Mouse (Mus musculus) hindbrain, embryonic 12.5 days (tissue): ENCODE measurements around the gene Bmp8a. TPM values are rescaled to one million over a fixed set of nuclear protein-coding genes. Genes with fewer than 3 reads are reported as not detected.
"Not testable (repeated sequence)": the region's sequence is repeated elsewhere in the genome, so short reads cannot be mapped to it uniquely, and the experiment has no call there.

Source experiments
- ATAC-seq: fragments of 200-750 bp; cut with Nextera tagmentation; 2 replicates; pipeline ENCODE4 v1.8.0; 2017; ENCODE audit warnings: moderate TSS enrichment; ENCODE audit not compliant: low FRiP score
- H3K27ac ChIP-seq: fragments of 300-500 bp; sonication (generic); 2 replicates; pipeline ENCODE4 v1.5.1; 2016; ENCODE audit warnings: mild to moderate bottlenecking
- H3K27me3 ChIP-seq: fragments of 300-500 bp; sonication (generic); 2 replicates; pipeline ENCODE4 v1.6.1; 2016; ENCODE audit warnings: mild to moderate bottlenecking
- H3K36me3 ChIP-seq: fragments of 300-500 bp; sonication (generic); 2 replicates; pipeline ENCODE4 v1.6.1; 2016; ENCODE audit warnings: mild to moderate bottlenecking
- H3K4me1 ChIP-seq: fragments of 300-500 bp; sonication (generic); 2 replicates; pipeline ENCODE4 v1.6.1; 2016
- H3K4me2 ChIP-seq: fragments of 300-500 bp; sonication (generic); replicated peaks from 2 replicates; pipeline ENCODE4 v1.6.1; 2016; ENCODE audit warnings: mild to moderate bottlenecking
- H3K4me3 ChIP-seq: fragments of 300-500 bp; sonication (generic); 2 replicates; pipeline ENCODE4 v1.5.1; 2016; ENCODE audit warnings: mild to moderate bottlenecking
- H3K9ac ChIP-seq: fragments of 300-500 bp; sonication (generic); 2 replicates; pipeline ENCODE4 v1.6.1; 2016; ENCODE audit warnings: mild to moderate bottlenecking, moderate library complexity
- H3K9me3 ChIP-seq: fragments of 300-500 bp; sonication (generic); replicated peaks from 2 replicates; pipeline ENCODE4 v1.6.1; 2016; ENCODE audit warnings: mild to moderate bottlenecking
- WGBS: fragments of 180-500 bp; shearing (Covaris S2); methylation state at CpG from one replicate; pipeline ENCODE4 v1.1.7; 2016; 5-methylcytosine and 5-hydroxymethylcytosine counted together
- polyA plus RNA-seq: library from polyadenylated mRNA; unstranded; fragments of >200 nt; fragmentation: Nextera tagmentation; extraction: Ambion mirVana; gene quantifications from 2 replicates; pipeline ENCODE4 v1.2.1, GENCODE M21; 2016

Bmp8a gene
- polyA plus RNA-seq, 1 experiment from 2014 or later: 0.36 TPM

DNA sequence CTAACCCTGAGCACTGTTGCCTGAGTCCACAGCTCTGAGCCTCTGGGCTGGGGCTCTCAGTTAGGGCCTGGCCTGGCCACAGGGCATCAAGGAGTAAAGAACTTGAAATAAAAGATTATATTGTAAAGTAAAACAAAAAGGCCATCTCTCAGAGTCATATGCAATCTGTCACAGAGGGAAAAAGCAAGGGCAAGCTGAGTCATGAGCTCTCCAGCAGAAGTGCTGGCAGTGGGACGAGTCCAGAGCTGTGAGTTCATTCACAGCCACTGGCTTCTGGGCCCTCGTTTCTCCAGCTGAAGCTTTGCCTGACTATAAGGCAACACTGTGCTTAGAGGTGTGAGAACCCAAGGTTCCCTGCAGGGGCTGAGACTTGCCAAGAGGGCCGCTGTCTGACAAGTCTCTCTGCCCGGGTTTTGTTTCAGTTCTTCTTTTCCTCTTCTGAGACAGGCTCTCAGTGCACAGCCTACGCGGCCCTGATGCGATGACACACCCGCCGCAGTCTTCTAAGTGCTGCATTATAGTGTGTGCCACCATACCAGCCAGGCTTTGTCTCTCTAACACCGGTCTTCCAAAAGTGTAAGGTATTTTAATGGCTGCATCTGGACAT lies 10.3 kb upstream of the Bmp8a start:
- no peak for ATAC-seq
- WGBS: 93% methylated on average over 8 of the region's 10 CpGs
- Histone ChIP-seq H3K4me3 (no peak overlapping the region), H3K36me3 (peaks cover 83% of the 10 kb centered on the region), H3K27me3 (no peaks in the 10 kb centered on the region), H3K4me2 (no peak overlapping the region), H3K4me1 (no peaks in the 10 kb centered on the region), H3K9ac (no peak overlapping the region), H3K27ac (no peak overlapping the region), H3K9me3 (no peaks in the 10 kb centered on the region)

DNA sequence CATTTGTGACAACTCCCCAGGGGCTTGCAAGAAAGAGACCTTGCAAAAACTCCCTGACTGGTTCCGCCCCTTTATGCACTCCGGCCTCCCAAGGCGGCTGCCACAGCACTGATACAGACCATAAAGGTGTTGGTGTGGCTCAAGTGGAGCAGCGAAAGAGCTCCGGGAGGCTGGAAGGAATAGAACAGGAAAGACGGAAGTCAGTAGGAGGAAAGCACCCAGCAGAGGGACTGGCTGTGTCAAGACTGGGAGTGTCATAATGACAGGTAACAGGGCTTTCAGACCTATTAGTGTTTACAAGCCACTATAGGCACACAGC lies 378 bp upstream of the Bmp8a start:
- H3K36me3 ChIP-seq: peaks cover 14% of the 10 kb centered on the region
- H3K9ac ChIP-seq: no peak overlapping the region
- no peak for ATAC-seq
- peak overlapping the region; percentile 78 for H3K4me2 ChIP-seq
- WGBS: 13% methylated on average over 6 of the region's 6 CpGs
- H3K27ac ChIP-seq: no peak overlapping the region
- peak overlapping the region; percentile 52 for H3K4me3 ChIP-seq
- H3K4me1 ChIP-seq: peaks cover 15% of the 10 kb centered on the region
- H3K27me3 ChIP-seq: peaks cover 51% of the 10 kb centered on the region
- H3K9me3 ChIP-seq: no peaks in the 10 kb centered on the region

DNA sequence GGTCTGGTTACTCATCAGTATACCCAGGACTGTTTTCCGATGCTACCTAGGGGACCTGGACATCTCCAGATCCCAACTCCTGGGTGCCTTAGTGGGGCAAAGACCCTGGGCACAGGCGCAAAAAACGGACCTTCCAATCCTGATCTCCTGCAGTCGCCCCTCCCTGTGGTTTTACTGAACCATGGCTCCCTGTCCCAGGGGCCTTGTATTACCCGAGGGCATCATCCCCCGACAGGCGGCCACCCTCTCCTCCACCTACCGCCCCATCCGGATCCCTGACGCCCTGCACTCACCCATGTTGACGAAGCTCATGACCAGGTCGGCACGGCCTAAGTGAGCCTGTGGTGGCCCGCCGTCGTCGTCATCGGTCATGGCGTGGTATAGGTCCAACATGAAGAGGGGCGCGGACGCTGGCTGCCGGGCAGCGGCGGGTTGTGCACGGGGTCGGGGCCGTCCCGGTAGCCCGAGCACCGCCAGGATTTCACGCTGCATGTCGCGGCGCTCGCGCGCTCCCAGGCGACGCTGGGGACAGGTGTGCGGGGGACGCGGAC lies 886 bp downstream of the Bmp8a start:
- peak; percentile 43 for ATAC-seq
- peak overlapping the region; percentile 52 for H3K4me3 ChIP-seq
- H3K27ac ChIP-seq: no peak overlapping the region
- H3K36me3 ChIP-seq: 0 out of 2 replicates have a peak, but pooled peaks cover 1% of the 10 kb centered on the region
- H3K4me2 ChIP-seq: peak overlapping the region; percentile 78
- H3K27me3 ChIP-seq: peaks cover 51% of the 10 kb centered on the region
- peak overlapping the region; percentile 56 for H3K9ac ChIP-seq
- no peaks in the 10 kb centered on the region for H3K9me3 ChIP-seq
- WGBS: 4% methylated on average over 42 of the region's 43 CpGs
- H3K4me1 ChIP-seq: peaks cover 15% of the 10 kb centered on the region

DNA sequence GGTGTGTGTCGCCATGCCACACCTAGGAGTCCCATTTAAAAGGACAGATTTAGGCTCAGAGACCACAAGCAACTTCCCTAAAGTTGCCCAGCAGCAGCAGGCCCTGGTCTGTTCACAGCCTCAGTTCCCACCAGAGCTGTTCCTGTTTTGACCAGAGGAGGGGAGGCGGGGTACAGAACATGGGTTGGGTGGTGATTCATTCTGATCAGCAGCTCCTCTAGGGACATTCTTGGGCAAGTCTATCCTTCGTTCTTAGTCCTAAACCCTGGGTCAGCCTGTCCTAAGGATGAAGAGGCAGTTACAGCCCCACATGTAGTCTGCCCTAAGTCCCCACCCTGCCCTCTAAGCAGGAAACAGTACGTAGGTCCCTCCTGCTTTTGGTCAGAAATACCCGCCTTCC lies 2.8 kb downstream of the Bmp8a start:
- no peaks in the 10 kb centered on the region for H3K9me3 ChIP-seq
- H3K4me1 ChIP-seq: peaks cover 15% of the 10 kb centered on the region
- no peaks in the 10 kb centered on the region for H3K36me3 ChIP-seq
- no peak overlapping the region for H3K4me3 ChIP-seq
- H3K27ac ChIP-seq: no peak overlapping the region
- 75% methylated on average over 5 of the region's 5 CpGs for WGBS
- H3K9ac ChIP-seq: no peak overlapping the region
- no peak overlapping the region for H3K4me2 ChIP-seq
- ATAC-seq: no peak
- peaks cover 51% of the 10 kb centered on the region for H3K27me3 ChIP-seq

DNA sequence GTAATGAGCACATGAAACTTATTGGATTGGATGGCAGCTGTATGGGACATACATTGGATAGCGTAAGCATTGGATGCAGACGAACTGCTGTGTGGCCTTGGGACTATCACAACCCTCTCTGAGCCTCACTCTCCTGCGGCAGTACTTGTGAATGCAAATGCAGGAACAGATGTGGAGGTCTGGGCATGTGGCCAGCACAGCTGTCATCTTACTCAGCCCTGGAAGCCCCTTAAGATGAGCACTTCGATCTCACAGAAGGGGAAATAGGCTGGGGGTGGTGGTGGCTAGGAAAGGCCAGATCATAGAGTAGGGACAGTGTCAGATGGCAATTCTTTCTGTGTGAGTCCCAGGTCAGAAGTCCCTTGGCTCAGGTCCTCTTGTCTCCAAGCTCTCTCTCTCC lies 5.4 kb downstream of the Bmp8a start:
- peaks cover 33% of the 10 kb centered on the region for H3K27me3 ChIP-seq
- WGBS: 79% methylated on average over 4 of the region's 4 CpGs
- no peak overlapping the region for H3K4me2 ChIP-seq
- no peaks in the 10 kb centered on the region for H3K9me3 ChIP-seq
- H3K4me3 ChIP-seq: no peak overlapping the region
- no peak overlapping the region for H3K27ac ChIP-seq
- no peaks in the 10 kb centered on the region for H3K36me3 ChIP-seq
- no peak overlapping the region for H3K9ac ChIP-seq
- peaks cover 6% of the 10 kb centered on the region for H3K4me1 ChIP-seq
- ATAC-seq: no peak

DNA sequence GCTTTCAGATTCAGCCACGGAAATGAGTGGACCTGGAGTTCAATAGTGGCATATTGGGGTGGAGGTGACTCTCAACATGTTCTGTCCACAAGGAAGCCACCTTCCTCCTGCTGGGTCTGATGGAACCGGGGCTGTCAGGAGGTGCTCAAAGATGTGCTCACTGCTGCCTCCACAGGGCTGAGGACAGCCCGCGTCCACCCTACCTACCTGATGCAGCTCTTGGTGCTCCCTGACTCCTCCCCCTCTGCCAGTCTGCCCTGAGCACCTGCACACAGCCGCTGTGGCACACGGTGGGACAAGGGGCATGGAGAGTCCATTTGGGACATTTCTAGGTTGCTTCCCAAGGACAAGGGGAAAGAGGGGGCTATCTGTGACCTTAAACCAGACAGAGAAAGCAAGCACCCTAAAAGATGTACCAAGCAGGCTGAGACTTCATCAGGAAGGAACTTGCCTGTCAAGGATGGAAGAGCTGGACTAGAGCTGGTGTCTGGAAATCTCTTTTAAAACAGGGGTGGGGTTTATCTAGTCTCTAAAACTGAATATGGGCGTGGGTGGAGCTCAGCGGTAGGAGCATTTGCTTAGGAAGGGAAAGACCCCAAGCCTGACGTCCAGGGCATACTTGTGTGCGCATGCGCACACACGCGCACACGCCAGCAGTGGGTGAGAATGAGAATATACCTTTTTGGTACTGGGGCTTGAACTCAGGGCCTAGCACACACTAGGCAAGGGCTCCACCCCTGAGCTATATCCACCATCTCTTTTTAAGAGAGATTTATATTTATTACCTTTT lies 7.1 kb downstream of the Bmp8a start:
- H3K4me3 ChIP-seq: no peak overlapping the region
- ATAC-seq: no peak
- H3K4me2 ChIP-seq: no peak overlapping the region
- no peaks in the 10 kb centered on the region for H3K36me3 ChIP-seq
- H3K9me3 ChIP-seq: no peaks in the 10 kb centered on the region
- no peak overlapping the region for H3K27ac ChIP-seq
- WGBS: 71% methylated on average over 14 of the region's 14 CpGs
- H3K9ac ChIP-seq: no peak overlapping the region
- peaks cover 16% of the 10 kb centered on the region for H3K27me3 ChIP-seq
- H3K4me1 ChIP-seq: no peaks in the 10 kb centered on the region

DNA sequence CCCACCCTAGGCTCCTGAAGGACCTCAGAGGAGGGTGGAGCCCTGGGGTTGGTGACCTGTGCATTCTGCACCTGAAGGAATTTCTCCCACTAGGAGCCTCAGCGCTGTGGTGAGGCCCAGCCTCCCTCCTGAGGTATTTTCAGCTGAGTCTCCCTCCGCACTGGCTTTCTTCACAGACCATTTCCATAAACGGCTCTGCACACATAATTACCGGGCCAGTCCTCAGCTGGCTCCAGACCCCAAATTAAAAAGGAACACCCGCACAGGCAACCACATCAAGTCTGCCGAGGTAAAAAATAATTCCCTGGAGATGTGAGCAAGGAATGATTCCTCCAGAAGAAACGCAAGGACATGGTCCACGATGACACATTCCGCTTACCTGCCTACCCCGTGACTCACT lies 7.8 kb downstream of the Bmp8a start:
- H3K27me3 ChIP-seq, H3K4me3 ChIP-seq, ATAC-seq, H3K4me2 ChIP-seq, H3K4me1 ChIP-seq, H3K9ac ChIP-seq, H3K36me3 ChIP-seq, H3K9me3 ChIP-seq, H3K27ac ChIP-seq: not testable (repeated sequence)
- WGBS: 71% methylated on average over 10 of the region's 10 CpGs

DNA sequence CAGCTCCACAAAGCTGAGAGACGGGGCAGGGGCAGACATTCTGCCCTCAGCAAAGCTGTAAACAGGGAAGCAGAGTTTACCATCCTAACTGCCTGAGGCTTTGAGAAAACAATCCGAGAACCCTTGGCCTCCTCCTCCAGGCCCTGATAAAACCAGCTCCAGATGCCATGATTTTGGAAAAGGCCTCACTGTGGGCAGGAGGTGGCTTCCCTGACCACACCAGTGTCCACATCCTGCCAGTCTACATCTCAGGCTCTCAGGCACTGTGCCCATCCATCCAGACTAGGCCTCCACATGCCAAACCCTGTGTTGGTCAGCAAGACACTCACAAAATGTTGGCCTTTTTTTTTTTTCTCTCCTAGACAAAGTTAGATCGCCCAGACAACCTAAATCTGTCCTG lies 8.9 kb downstream of the Bmp8a start:
- no peak overlapping the region for H3K9ac ChIP-seq
- H3K4me2 ChIP-seq: no peak overlapping the region
- H3K27me3 ChIP-seq: peaks cover 5% of the 10 kb centered on the region; the same call in 1 of the 2 replicates
- no peak overlapping the region for H3K27ac ChIP-seq
- no peaks in the 10 kb centered on the region for H3K36me3 ChIP-seq
- H3K9me3 ChIP-seq: no peaks in the 10 kb centered on the region
- no peaks in the 10 kb centered on the region for H3K4me1 ChIP-seq
- H3K4me3 ChIP-seq: no peak overlapping the region
- WGBS: 76% methylated on average over 3 of the region's 3 CpGs
- ATAC-seq: no peak

DNA sequence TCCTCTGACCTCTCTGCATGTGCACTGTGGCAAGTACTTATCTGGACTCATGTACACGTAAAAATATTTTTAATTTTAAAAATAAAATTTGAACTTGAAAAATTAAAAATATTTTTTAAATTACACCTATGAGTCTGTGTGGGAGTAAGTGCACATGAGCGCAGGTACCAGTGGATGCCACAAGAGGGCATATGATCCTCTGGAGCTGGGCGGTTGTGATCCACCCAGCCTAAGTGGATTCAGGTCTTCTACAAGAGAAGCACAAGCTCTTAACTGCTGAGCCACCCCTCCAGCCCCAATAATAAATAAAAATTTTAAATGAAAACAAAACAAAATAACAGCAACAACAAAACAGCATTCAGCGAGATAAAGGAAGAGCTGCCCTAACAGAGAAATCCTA lies 9.9 kb downstream of the Bmp8a start:
- no peaks in the 10 kb centered on the region for H3K4me1 ChIP-seq
- no peak overlapping the region for H3K9ac ChIP-seq
- H3K4me3 ChIP-seq: no peak overlapping the region
- no peak overlapping the region for H3K4me2 ChIP-seq
- H3K27me3 ChIP-seq: no peaks in the 10 kb centered on the region
- H3K27ac ChIP-seq: no peak overlapping the region
- 93% methylated on average over 4 of the region's 4 CpGs for WGBS
- no peaks in the 10 kb centered on the region for H3K9me3 ChIP-seq
- no peak for ATAC-seq
- H3K36me3 ChIP-seq: no peaks in the 10 kb centered on the region

DNA sequence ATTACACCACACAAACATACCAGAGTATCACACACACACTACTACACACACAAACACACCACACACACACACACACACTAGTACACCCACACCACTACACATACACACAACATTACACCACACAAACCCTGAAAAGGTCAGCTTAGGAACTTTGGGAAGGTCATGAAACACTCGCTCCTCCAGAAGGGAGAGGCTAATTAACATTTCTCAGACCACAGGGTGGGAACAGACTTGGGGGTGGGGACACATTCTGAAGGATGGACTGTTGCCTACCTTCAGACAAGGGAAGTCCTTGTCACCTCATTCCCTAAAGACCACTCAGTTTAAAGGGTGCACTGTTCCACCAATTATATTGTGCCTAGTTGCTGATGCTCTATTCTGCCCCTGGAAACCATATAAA lies 11.1 kb downstream of the Bmp8a start:
- H3K4me3 ChIP-seq, H3K9me3 ChIP-seq, H3K27ac ChIP-seq, H3K4me2 ChIP-seq, ATAC-seq, H3K36me3 ChIP-seq, H3K9ac ChIP-seq, H3K27me3 ChIP-seq, H3K4me1 ChIP-seq: not testable (repeated sequence)
- WGBS: 88% methylated on average over 1 of the region's 1 CpGs

DNA sequence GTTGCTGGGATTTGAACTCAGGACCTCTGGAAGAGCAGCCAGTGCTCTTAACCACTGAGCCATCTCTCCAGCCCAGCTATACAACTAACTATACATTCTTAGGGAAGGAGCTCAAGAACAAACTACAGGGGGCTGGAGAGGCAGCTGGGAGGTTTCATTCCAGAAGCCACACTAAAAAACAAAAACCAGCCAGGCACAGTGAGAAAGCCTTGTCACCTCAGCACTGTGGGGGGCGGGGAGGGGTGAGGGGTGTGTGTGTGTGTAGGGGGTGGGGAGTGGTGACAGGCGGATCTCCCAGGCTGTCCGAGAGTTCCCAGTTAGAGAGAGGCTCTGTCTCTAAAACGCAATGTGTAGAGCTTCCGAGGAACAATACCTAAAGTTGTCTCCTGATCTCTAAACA lies 11.7 kb downstream of the Bmp8a start:
- H3K9me3 ChIP-seq: no peaks in the 10 kb centered on the region
- no peak overlapping the region for H3K9ac ChIP-seq
- 54% methylated on average over 5 of the region's 5 CpGs for WGBS
- no peak overlapping the region for H3K4me2 ChIP-seq
- H3K36me3 ChIP-seq: no peaks in the 10 kb centered on the region
- no peak overlapping the region for H3K27ac ChIP-seq
- H3K4me3 ChIP-seq: no peak overlapping the region
- H3K4me1 ChIP-seq: no peaks in the 10 kb centered on the region
- no peak for ATAC-seq
- H3K27me3 ChIP-seq: no peaks in the 10 kb centered on the region

DNA sequence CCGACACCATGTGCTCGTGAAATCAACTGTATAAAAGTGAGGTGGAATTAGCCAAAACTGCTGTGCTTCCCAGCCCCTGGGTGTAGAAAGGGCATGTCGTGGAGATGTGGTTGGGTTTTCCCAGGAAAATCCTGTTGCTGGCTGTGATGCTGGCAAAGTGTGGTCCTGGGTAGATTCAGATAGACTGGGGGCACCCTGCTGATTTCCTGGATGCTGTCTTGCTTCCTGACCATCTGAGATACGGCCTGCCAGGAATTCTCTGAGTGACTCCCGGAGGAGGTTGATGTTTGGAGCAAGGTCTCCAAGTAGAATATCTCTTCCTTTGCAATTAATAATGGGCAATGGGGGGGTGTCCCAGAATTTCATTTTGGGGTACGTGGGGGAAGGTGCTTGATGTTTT lies 14.1 kb downstream of the Bmp8a start:
- Histone ChIP-seq H3K9me3 (no peaks in the 10 kb centered on the region), H3K27me3 (peaks cover 8% of the 10 kb centered on the region), H3K4me2 (no peak overlapping the region), H3K9ac (no peak overlapping the region), H3K27ac (no peak overlapping the region), H3K4me1 (no peaks in the 10 kb centered on the region), H3K36me3 (no peaks in the 10 kb centered on the region), H3K4me3 (no peak overlapping the region)
- 74% methylated on average over 6 of the region's 6 CpGs for WGBS
- no peak for ATAC-seq

DNA sequence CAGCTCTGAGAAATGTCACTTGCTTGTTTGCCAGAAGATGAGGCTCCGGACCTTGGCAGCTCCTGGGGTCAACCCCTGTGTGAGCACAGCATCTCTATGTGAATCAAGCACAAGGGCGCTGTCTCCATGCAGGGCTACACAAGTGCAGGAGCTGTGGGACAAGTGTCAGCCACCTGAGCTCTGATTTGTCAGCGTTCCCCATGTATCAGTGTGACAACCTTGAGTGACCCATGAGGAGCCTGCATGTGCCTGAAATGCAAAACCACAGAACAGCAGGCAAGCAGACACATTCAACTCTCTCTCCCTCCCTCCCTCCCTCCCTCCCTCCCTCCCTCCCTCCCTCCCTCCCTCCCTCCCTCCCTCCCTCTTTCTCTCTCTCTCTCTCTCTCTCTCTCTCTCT lies 15.4 kb downstream of the Bmp8a start:
- no peak overlapping the region for H3K9ac ChIP-seq
- no peak for ATAC-seq
- H3K4me2 ChIP-seq: no peak overlapping the region
- no peak overlapping the region for H3K4me3 ChIP-seq
- WGBS: 54% methylated on average over 3 of the region's 3 CpGs
- H3K27ac ChIP-seq: no peak overlapping the region
- H3K36me3 ChIP-seq: no peaks in the 10 kb centered on the region
- no peaks in the 10 kb centered on the region for H3K9me3 ChIP-seq
- H3K4me1 ChIP-seq: no peaks in the 10 kb centered on the region
- H3K27me3 ChIP-seq: peaks cover 19% of the 10 kb centered on the region
